Mouse (Mus musculus) bone marrow macrophage, adult 2 months (primary cell): Measurements from ENCODE around the gene Mterf1a.

ENCODE experiments used
- CTCF ChIP-seq: IDR thresholded peaks from 2 replicates; pipeline ENCODE4 v1.5.1; 2012; ENCODE audit warnings: low read depth, mild to moderate bottlenecking, low read length, moderate library complexity
- POLR2A ChIP-seq: IDR thresholded peaks from 2 replicates; pipeline ENCODE4 v1.6.1; 2012; ENCODE audit warnings: mild to moderate bottlenecking, low read depth, low read length, borderline replicate concordance

GRCm38 (mm10) chr5:3938905-3939304 is 45.2 kb upstream of the Mterf1a start:
- no peak for TF ChIP-seq CTCF
- no peak for TF ChIP-seq POLR2A
